Mouse (Mus musculus) lung, postnatal 4 days (tissue): ENCODE measurements around the gene Cpa1.

Experiments used
- DNase-seq, 2 experiments: peaks; one replicate each; pipeline ENCODE4 v3.0.0; 2021

Cpa1 gene

DNA sequence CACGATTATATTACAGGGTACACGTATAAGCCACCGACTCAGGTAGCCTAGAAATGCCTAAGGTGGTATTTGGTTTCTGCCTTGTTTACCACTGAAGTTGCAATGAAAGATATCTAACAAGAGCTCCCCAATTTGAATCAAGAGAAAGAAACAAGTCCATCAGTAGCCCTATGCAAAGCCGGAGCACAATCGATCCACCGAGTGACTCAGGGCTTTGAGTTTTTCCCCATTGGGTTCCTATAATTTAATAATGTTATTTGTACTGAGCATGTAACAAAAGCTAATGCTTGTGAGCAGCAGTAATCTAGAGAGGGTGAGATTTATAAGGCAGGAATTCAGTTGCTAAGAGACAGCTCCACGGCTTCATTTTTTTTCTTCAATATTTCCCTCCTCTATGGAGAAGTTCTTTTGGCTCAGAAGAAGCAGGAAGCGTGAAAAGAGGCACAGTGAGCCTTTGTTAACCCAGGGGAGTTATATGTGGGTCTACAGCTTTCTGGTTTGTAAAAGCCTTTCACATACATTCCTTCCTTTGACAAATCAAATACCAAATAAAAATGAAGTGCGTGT is 35.8 kb downstream of the Cpa1 start:
- DNase-seq = no peak

DNA sequence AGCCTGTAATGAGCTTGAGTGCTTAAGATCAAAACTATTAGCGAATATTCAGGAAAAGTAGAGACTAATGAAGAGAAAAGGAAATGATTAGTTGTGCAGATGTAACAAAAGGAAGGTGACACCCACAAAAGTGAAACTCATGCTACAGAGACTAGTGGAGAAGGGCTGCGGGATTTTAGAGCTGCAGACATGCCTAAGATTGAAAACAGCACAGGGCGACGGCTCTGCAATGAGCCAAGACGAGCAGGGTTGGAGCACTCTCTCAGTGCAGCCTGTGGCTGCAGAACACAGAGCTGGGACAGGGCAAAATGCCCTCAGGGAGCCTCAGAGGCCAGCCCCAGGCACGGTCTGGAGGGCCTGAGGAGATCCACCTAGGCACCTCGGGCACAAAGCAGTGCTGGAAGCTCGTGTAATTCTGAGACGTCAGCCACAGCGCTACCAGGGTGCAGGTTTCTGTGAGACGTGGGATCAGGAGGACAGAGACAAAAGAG is 36.3 kb downstream of the Cpa1 start:
- DNase-seq = peak in 1 of 2 experiments; percentile 48

DNA sequence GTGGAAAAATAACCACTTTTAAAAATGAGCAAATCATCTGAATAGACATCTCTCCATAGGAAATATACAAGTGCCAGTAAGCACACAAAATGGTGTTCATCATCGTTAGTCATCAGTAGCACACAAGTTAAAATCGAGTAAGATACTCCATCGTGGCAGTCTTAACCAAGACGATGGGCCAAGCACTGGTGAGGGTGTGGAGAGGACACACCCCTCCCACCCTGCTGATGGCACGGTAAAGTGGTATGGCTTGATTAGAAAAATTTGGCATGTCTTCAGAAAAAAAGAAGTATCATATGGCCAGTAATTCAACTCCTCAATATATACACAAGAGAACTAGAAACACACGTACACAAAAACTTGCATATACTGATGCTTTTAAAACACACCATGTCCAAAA is 37.5 kb downstream of the Cpa1 start:
- DNase-seq = no peak

DNA sequence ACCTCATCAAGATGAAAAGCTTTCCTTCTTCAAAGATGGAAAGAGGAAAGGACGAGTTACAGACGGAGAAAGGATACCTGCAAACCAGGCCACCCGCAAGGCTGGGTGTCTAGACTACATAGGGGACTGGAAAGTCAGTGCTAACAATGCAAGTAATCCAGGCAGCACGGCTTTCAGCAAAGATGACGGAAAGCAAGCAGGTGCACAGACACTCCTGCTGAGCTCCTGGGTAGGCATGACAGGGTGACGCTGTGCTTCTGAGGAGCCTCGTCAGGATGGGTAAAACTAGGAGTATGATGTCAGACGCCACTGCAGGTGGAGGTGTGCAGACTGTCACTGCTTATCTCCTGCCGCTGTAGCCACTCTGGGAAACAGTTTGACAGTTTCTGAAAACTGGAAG is 38.6 kb downstream of the Cpa1 start:
- DNase-seq = no peak

DNA sequence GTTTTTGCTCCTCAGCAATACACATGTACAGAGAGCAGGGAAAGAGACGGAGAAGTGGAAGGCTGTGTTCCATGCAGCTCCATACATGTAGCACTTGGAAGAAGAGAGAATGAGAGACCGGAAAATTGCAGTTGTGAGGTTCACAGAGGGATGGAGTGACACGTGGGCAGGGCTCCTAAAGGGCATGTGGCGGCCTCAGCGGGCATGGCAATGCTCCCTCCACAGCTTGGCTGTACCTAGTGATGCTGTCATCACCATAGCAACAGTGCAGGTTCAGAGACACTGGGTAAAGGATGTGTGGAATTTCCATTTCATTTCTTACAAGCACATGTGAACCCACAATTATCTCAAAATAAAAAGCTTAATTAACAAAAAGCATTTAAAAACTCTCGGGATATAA is 39.5 kb downstream of the Cpa1 start:
- no peak for DNase-seq

DNA sequence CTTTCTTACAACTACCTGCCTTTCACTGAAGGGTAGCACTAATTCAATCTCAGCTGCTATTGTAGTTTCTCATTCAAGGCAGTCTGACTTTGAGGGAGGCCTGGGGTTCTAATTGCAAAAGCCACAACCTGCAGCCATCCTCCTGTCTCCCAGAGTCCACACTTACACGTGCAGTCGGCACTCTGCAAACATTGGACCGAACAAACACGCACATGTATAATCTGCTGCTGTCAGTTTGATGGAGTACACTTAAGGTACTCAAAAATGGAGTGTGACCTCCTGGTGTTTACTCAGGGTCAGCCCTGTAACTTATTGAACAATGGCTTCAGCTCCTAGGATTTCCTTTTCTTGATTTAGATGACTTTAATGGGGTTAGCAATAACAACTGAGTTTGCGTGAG is 40.5 kb downstream of the Cpa1 start:
- no peak for DNase-seq

DNA sequence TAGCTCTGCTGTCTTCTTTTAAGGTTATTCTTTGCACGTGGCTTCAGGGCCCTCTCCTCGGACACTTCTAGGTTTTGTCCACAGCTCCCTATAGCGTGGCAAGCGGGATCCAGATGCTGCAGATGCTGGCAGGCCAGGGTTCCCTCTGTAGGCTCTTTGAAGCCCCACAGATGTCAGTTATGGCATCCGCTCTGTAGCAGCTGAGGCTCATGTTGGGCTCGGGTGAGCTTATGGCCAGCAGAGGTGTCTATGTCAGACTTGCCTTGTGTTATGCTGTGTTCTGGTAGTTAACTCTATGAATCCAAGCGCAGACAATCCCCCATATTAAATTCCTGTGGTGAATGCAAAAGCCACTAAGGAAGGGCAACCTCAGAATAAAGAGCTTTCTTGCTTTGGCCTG is 41.4 kb downstream of the Cpa1 start:
- no peak for DNase-seq

DNA sequence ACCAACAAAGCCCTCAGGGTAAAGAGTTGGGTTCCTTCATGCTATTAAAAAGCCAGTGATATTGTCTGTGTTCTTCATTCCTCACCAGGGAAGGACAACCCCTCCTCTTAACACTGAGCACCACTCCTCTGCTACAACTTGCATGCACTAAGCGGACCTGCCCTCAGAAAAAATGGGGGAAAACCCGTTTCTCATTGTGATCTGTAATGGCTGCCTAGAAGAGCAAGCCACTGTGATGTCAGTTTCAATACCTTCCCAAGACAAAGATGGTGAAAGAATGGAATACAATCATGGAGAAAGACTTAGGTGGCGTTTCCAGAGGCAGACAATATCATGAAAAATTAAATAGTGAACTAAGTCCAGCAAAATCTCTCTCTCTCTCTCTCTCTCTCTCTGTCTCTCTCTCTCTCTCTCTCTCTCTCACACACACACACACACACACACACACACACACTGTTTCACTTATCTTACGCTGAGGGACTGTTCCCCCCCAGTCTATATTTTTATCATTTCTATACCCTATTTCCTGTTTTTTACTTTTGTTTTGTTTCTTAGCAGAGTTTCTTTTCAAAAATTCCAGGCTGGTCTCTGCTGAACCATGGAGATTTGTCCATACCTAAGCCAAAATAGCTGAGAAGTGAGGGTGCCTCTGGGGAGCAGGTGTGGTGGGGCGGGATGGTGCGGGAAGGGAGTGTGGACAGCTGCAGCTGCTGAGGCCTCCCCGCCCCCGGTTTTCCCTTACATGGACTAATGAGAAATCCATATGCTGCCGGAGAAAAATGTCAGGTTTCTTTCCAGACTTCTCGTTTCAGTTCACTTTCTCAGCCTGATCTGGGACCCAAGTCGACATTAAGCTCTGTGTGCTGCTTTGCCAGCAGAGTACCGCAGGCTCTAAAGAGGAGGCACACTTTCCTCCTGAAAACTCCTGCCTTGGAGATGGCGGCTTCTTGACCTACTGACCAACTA is 43.2 kb downstream of the Cpa1 start:
- peak in 1 of 2 experiments; percentile 44 for DNase-seq

DNA sequence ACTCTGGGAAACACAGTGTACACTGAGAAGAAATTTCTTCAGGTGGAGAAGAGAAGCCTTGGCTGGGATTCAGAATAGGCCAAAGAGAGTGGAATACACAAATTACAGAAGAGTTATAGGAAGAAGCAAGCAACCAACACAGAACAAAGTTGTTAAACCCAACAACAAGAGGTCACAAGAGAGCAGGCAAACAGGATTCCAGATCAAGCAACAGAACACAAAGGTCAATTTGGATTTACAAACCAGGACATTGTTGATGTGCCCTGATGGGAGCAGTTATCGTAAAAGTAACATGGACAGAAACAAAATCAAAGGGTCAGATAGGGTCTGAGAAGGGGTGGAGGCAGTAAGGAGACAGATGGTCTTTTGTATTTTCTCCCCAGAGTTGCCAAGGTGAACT is 45.6 kb downstream of the Cpa1 start:
- no peak for DNase-seq

DNA sequence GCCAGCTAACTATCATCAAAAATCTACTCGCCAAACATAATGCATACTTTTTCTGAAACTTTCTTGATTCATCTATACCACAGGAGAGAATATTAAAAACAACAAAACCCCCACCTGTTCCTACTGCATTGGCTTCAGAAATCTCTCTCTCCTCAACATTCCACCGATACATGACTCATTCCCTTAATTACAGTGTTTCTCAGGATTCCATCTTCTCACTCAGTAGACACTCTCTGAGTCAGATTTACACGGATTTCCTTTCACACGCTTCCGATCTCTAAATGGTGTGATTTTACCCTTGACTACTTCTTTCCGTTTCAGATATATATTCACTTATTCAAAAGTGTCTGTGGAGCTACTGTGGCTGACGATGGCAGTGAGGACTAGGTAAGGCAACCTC is 48.2 kb downstream of the Cpa1 start:
- no peak for DNase-seq

DNA sequence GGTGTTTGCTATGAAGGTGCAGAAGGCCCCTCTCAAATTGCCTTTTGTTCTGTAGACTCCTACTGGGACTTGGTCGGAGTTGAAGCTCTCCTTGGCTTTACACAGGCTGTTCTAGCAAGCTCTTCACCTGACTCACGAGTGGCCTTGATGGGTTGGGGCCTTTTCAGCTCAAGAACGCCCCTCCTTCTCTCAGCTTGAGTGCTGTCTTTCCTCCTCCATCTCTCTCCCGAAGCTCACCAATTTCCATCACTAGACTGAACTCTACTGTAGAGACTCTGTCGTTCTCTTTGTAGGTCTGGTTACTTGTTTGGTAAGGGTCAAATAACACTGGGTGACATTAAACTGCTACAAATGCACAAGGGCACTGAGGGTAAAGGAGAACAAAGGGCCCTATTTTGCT is 53.8 kb downstream of the Cpa1 start:
- no peak for DNase-seq

DNA sequence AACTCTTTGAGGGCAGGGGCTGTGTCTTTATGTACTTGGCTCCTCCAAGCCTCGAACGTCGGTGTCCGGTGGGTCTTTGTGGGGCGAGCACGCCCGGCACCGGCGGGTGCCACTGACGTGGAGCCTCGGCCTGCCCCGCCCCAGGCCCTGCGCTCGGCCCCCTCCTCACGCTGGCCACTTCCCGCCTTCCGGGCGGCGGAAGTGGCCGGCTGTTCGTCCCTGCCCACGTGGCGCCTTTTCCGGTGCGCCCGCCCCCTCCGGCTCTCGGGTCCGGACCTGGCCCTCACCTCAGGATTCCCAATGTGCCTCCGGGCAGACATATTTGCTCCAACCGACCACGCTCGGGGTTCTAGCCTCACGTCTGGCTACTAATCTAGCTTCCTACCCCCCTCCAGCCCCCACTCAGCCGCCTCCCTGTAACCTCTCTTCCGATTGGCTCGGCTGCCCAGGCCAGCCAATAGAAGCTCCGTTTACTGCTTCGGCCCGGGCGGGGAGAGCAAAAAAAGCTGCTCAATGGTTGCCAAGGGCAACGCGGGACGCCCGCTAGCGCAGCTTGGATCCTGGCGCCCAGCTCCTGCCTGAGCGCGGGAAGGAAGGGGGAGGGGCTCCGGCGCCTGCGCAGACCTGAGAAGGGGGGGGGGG is 54.5 kb downstream of the Cpa1 start, which contains the start of gene Cep41:
Gene Cep41, minus strand, starts transcription at position 400 of the 642 bp plus-strand sequence.
- DNase-seq = peak; percentile 97

DNA sequence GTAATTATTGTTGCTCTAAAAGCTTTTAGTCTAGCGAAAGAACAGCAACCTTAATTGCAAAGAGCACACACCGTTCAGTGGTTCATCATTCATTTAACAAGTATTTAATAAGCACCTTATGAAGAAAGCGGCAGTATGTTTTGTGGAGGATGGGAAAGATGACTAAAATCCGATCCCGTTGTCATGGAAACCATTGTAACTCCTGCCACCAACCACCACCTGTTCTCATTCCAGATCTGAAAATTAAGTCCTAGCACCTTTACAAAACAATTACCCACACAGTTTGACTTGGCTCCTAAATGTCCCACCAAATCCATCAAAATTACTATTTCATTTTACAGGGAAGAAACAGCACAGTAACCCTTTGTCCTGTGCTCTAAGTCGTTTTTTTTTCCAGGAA is 55.2 kb downstream of the Cpa1 start:
- DNase-seq = no peak
